Mouse (Mus musculus): ENCODE data around the gene Sectm1b.

DNA sequence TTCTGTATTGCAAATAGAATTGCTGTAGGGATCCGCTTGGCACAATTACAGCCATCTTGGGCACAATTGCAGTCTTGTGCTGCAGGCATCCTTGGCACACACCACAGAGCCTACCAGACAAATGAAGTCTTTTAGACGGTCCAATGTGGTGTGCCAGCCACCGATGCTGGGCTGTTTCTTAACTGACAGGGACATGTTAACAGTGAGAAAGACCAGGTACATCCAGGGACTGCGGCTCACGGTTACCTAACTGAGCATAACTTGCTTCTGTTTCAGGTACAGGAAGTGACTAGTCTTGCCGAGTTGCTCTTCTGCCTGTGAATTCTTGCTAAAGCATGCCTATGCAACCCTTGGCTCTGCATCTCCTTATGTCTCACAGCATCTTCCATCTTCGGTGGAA lies 49.7 kb downstream of the Sectm1b start:
- TF ChIP-seq MYOG (IDR thresholded peaks at IDR 0.05; ENCODE audit: control insufficient read depth, extremely low read depth, insufficient read length) = no peak
- TF ChIP-seq CTCF (IDR thresholded peaks at IDR 0.05; ENCODE audit: control insufficient read depth, insufficient read depth, insufficient read length) = no peak
- TF ChIP-seq MYOD1 (IDR thresholded peaks at IDR 0.05; ENCODE audit: control insufficient read depth, insufficient read length, low read depth) = no peak

Data from C2C12 (cell line).